Mouse (Mus musculus): ENCODE results near the gene Sort1. TPM values are rescaled to one million over a fixed set of nuclear protein-coding genes. Genes with fewer than 3 reads are reported as not detected.

Gene Sort1
- polyA plus RNA-seq, 1 experiment from 2014 or later: 16.6 TPM

DNA sequence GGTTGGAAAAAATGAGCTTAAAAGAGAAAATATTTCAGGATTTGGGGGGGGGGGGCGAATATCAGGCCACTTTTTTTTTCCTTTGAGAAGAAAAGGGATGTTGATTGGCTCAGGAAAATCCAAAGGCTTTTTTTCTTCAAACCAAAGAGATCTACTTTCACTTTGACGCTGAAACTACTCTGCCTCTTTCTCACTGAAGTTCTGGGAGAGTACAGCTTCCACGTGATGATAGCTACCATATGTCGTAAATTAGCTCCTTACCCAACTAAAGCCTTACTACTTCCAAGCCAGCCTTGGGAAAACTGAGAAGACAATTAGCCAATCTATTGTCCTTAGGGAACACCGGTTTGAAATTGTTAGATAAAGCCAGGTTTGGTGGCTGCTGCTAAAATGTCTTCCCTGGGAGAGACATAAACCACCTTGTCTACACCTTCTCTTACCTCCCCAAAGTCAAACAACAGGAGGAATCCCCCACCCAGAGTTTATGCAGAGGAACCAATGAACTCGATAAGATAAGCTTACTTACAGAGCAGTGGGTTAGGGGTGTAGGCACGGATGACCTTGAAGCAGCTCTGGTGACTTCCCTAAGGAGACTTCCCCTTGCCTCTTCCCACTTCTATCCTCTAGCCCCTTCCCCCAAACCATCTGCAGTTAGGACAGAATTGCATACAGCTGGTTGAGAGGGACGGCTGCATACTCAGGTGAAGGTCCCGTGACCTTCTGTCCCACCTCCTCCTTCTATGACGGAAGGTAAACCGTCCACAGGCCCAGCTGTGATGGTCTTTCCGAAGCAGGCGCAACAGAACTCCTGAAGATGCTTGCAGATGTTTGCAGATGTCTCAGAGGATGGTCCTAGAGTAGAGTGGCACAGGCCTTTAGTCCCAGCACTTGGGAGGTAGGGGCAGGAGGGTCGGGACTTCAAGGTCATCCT is 98.3 kb downstream of the Sort1 start:
- WGBS: 83% methylated on average over 14 of the region's 14 CpGs
- Histone ChIP-seq H3K4me2 (ENCODE audit: low read length) (peak overlapping the region; percentile 55; the same call in 1 of the 2 replicates), H3K27ac (ENCODE audit: low read depth, low read length) (no peak overlapping the region), H3K4me3 (ENCODE audit: low read depth, low read length) (no peak overlapping the region), H3K9ac (ENCODE audit: low read length) (0 out of 2 replicates have a peak overlapping the region, but pooled peaks have one; percentile 7), H3K27me3 (replicated peaks; ENCODE audit: control insufficient read depth, insufficient read depth, low read length) (no peaks in the 10 kb centered on the region), H3K9me3 (replicated peaks; ENCODE audit: control insufficient read depth, low read length) (no peaks in the 10 kb centered on the region), H3K36me3 (ENCODE audit: control insufficient read depth, insufficient read depth, low read length) (peaks cover 7% of the 10 kb centered on the region; the same call in 1 of the 2 replicates), H3K4me1 (ENCODE audit: control insufficient read depth, insufficient read depth, low read length) (peaks cover 19% of the 10 kb centered on the region)
- ATAC-seq (no peak), DNase-seq (ENCODE audit: low spot score) (no peak)

DNA sequence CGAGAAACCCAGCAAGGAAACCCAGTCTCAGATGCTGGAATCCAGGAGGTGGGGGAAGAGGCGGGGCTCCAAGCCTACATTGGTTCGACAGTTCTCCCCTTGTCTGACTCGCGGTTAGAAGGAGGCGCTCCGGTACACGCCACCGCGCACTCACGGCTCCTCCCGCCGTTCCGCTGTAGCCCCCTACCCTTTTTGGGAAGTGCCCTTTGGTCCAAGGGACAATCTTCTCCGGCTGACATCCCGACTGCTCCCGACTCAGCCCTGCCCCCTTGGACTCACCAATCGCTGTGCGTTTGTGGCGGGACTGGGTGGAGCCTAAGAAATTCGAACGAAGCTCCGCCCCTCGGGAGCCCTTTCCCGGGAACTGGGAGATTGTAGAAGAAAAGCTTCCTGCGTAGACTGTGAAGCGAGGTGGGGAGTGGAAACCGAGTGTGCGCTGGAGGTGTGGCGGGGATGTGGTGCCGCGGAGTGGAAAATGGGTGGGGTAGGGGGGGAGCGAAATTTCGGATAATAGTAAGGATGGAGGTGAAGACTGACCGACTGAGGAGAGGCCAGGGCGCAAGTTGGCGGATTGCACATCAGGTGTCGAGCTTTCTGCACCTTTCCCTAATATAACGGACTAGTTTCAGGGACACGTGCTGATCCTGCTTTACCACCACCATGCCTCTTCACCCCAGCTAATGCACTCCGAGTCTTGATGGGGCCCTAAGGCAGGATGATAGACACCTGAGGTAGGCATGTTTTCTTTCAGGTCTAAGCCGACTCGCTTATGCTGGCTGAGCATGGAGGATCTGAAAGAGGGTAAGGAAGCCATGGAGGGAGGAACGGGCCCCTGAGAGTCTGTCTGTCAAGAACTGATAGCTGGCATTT is 99.8 kb downstream of the Sort1 start, which contains the start of gene Psrc1:
Gene Psrc1 (plus strand): TSS at position 355 of the 870 bp plus-strand sequence.
- Histone ChIP-seq H3K4me1 (ENCODE audit: control insufficient read depth, insufficient read depth, low read length) (peaks cover 19% of the 10 kb centered on the region), H3K27me3 (replicated peaks; ENCODE audit: control insufficient read depth, insufficient read depth, low read length) (no peaks in the 10 kb centered on the region), H3K4me3 (ENCODE audit: low read depth, low read length) (peak within 1 kb of the TSS; percentile 48), H3K4me2 (ENCODE audit: low read length) (peak within 1 kb of the TSS; percentile 55), H3K9ac (ENCODE audit: low read length) (peak within 1 kb of the TSS; percentile 63), H3K27ac (ENCODE audit: low read depth, low read length) (0 out of 2 replicates have a peak within 1 kb of the TSS, but pooled peaks have one; percentile 58), H3K36me3 (ENCODE audit: control insufficient read depth, insufficient read depth, low read length) (peaks cover 7% of the 10 kb centered on the region; the same call in 1 of the 2 replicates), H3K9me3 (replicated peaks; ENCODE audit: control insufficient read depth, low read length) (no peaks in the 10 kb centered on the region)
- DNase-seq (ENCODE audit: low spot score) (peak; percentile 96), ATAC-seq (peak; percentile 94)
- WGBS: under 1% methylated on average over 44 of the region's 44 CpGs

DNA sequence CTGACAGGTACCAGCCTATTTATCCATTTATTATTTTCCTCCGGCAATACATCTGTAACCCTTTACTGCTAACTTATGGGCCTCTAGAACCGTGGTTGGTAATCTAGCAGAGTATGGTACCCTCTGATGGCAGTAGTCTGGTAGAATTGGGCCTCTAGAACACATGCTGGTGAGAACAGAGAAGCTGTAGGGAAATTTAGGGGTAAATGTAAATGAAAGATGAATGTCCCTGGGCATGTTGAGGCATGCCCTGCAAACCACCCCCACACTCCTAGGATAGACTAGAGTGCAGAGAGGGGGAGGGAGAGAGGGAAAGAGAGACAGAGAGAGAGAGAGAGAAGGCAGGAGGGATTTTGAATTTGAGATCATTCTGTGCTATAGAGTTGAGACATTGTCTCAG is 100.5 kb downstream of the Sort1 start:
- Histone ChIP-seq H3K4me1 (ENCODE audit: control insufficient read depth, insufficient read depth, low read length) (peaks cover 19% of the 10 kb centered on the region), H3K4me2 (ENCODE audit: low read length) (peak overlapping the region; percentile 55), H3K9ac (ENCODE audit: low read length) (peak overlapping the region; percentile 63), H3K9me3 (replicated peaks; ENCODE audit: control insufficient read depth, low read length) (no peaks in the 10 kb centered on the region), H3K27ac (ENCODE audit: low read depth, low read length) (no peak overlapping the region), H3K36me3 (ENCODE audit: control insufficient read depth, insufficient read depth, low read length) (peaks cover 7% of the 10 kb centered on the region; the same call in 1 of the 2 replicates), H3K4me3 (ENCODE audit: low read depth, low read length) (peak overlapping the region; percentile 48), H3K27me3 (replicated peaks; ENCODE audit: control insufficient read depth, insufficient read depth, low read length) (no peaks in the 10 kb centered on the region)
- ATAC-seq (no peak), DNase-seq (ENCODE audit: low spot score) (no peak)
- WGBS: 34% methylated on average over 2 of the region's 2 CpGs

DNA sequence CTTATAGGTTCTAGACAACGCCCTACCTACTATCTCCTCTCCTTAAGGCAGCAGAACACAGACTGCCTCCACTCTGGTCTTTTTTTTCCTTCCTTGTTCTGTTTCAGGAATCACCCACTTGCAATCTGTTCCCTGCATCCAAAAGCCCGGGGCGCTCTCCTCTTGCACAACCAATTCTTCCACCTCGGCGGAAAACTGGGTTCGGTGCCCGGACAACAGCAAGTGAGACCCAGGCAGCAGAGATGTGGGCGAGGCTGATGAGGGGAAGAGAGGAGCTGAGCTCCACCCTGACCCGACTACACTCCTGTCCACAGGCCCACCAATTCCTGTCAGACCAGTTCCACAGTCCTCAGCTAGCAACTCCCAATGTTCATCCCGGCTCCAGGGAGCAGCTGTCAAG is 102.3 kb downstream of the Sort1 start:
- Histone ChIP-seq H3K4me3 (ENCODE audit: low read depth, low read length) (no peak overlapping the region), H3K9ac (ENCODE audit: low read length) (no peak overlapping the region), H3K27me3 (replicated peaks; ENCODE audit: control insufficient read depth, insufficient read depth, low read length) (no peaks in the 10 kb centered on the region), H3K4me1 (ENCODE audit: control insufficient read depth, insufficient read depth, low read length) (peaks cover 19% of the 10 kb centered on the region), H3K4me2 (ENCODE audit: low read length) (no peak overlapping the region), H3K9me3 (replicated peaks; ENCODE audit: control insufficient read depth, low read length) (no peaks in the 10 kb centered on the region), H3K36me3 (ENCODE audit: control insufficient read depth, insufficient read depth, low read length) (peaks cover 7% of the 10 kb centered on the region; the same call in 1 of the 2 replicates), H3K27ac (ENCODE audit: low read depth, low read length) (no peak overlapping the region)
- DNase-seq (ENCODE audit: low spot score) (no peak), ATAC-seq (no peak)
- 96% methylated on average over 10 of the region's 10 CpGs for WGBS

DNA sequence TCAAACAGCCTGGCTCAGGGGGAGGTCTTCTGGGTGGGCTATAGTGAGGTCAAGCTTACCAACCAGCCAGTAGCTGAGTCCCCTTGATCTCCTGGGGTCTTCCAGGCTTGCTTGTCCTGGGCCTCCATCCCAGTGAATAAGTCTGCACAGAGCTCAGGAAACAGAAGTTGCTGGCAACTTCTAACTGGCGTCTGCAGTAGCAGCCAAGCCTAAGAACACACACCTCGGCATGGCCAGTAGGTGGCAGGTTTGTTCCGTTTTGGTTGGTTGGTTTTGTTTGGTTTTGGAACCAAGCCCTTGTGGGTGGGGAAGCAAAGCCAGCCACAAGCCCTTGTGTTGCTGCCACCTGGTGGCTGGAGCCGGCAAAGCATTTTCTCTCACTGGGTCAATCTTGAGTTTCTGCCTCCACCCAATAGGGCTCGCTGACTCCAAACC is 105.2 kb downstream of the Sort1 start:
- Histone ChIP-seq H3K27me3 (replicated peaks; ENCODE audit: control insufficient read depth, insufficient read depth, low read length) (no peaks in the 10 kb centered on the region), H3K4me3 (ENCODE audit: low read depth, low read length) (no peak overlapping the region), H3K9ac (ENCODE audit: low read length) (no peak overlapping the region), H3K4me1 (ENCODE audit: control insufficient read depth, insufficient read depth, low read length) (peaks cover 11% of the 10 kb centered on the region), H3K9me3 (replicated peaks; ENCODE audit: control insufficient read depth, low read length) (no peaks in the 10 kb centered on the region), H3K4me2 (ENCODE audit: low read length) (no peak overlapping the region), H3K27ac (ENCODE audit: low read depth, low read length) (peak overlapping the region; percentile 36; the same call in 1 of the 2 replicates), H3K36me3 (ENCODE audit: control insufficient read depth, insufficient read depth, low read length) (peaks cover 34% of the 10 kb centered on the region)
- ATAC-seq: peak; percentile 86
- under 1% methylated on average over 5 of the region's 5 CpGs for WGBS
- peak; percentile 98 for DNase-seq (ENCODE audit: low spot score)

DNA sequence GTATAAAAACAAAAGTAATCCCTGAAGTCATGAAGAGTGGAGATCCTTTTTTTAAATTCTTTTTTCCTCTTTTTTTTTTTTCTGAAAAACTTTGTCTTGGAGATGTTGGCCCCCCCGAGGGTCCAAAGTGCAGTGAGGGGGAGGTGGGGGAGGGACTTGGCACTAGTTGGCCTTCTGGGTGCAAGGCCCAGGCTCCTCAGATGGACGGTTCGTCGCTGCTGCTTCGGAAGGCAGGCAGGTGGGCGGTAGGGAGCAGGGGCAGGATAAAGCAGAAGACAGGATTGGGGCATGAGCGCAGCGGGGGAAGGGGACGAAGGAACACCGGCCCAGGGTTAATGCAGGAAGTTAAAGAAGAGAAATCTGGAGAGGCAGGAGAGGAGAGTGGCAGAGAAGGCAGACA is 108.4 kb downstream of the Sort1 start:
- H3K36me3 ChIP-seq (ENCODE audit: control insufficient read depth, insufficient read depth, low read length): peaks cover 59% of the 10 kb centered on the region
- no peak for ATAC-seq
- H3K4me1 ChIP-seq (ENCODE audit: control insufficient read depth, insufficient read depth, low read length): no peaks in the 10 kb centered on the region
- H3K4me2 ChIP-seq (ENCODE audit: low read length): no peak overlapping the region
- 15% methylated on average over 10 of the region's 10 CpGs for WGBS
- H3K27ac ChIP-seq (ENCODE audit: low read depth, low read length): no peak overlapping the region
- DNase-seq (ENCODE audit: low spot score): no peak
- H3K27me3 ChIP-seq (replicated peaks; ENCODE audit: control insufficient read depth, insufficient read depth, low read length): no peaks in the 10 kb centered on the region
- H3K9ac ChIP-seq (ENCODE audit: low read length): no peak overlapping the region
- H3K4me3 ChIP-seq (ENCODE audit: low read depth, low read length): no peak overlapping the region
- no peaks in the 10 kb centered on the region for H3K9me3 ChIP-seq (replicated peaks; ENCODE audit: control insufficient read depth, low read length)

DNA sequence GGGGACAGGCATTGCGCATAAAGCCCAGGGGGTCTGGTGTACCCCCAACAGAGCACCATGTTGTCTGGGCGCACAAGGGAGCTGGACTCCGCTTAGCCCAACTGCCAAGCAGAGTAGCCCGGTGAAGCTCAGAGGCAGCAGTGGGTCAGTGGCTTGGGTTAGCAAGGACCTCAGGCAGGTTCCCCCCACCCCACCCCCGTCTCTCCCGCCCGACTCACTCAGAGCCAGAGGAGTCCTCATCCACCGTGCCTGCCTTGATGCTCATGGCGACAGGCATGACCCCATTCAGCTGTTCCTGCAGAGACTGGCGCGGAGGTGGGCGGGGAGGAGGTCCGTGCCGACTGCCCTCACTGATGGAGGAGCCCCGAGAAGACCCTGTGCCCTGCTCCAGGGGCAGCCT is 108.9 kb downstream of the Sort1 start:
- H3K27me3 ChIP-seq (replicated peaks; ENCODE audit: control insufficient read depth, insufficient read depth, low read length): no peaks in the 10 kb centered on the region
- WGBS: 45% methylated on average over 15 of the region's 15 CpGs
- H3K27ac ChIP-seq (ENCODE audit: low read depth, low read length): no peak overlapping the region
- H3K4me3 ChIP-seq (ENCODE audit: low read depth, low read length): no peak overlapping the region
- peaks cover 63% of the 10 kb centered on the region for H3K36me3 ChIP-seq (ENCODE audit: control insufficient read depth, insufficient read depth, low read length)
- no peak overlapping the region for H3K9ac ChIP-seq (ENCODE audit: low read length)
- no peaks in the 10 kb centered on the region for H3K9me3 ChIP-seq (replicated peaks; ENCODE audit: control insufficient read depth, low read length)
- H3K4me2 ChIP-seq (ENCODE audit: low read length): no peak overlapping the region
- ATAC-seq: no peak
- no peaks in the 10 kb centered on the region for H3K4me1 ChIP-seq (ENCODE audit: control insufficient read depth, insufficient read depth, low read length)
- no peak for DNase-seq (ENCODE audit: low spot score)

DNA sequence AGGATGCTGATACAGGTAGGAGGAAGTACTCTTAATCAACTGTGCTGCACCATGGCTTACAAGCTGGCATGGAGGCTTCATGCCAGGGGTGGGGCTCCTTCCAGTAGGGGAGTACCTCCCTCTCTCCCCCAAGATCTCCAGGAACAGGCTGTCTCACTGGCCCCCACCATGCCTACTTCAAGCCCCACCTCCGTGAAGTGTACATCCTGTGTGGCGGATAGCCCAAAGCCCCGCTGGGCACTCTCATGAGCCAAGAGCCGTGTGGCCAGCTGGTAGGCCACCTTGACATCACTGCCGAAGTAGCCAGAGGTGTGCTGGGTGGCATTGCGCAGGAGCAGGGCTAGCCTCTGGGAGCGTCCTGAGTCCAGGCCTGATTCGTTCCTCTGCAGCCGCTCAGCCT is 114.4 kb downstream of the Sort1 start:
- Histone ChIP-seq H3K4me2 (ENCODE audit: low read length) (no peak overlapping the region), H3K27me3 (replicated peaks; ENCODE audit: control insufficient read depth, insufficient read depth, low read length) (no peaks in the 10 kb centered on the region), H3K4me1 (ENCODE audit: control insufficient read depth, insufficient read depth, low read length) (peaks cover 2% of the 10 kb centered on the region; the same call in 1 of the 2 replicates), H3K9me3 (replicated peaks; ENCODE audit: control insufficient read depth, low read length) (no peaks in the 10 kb centered on the region), H3K27ac (ENCODE audit: low read depth, low read length) (no peak overlapping the region), H3K9ac (ENCODE audit: low read length) (no peak overlapping the region), H3K4me3 (ENCODE audit: low read depth, low read length) (no peak overlapping the region), H3K36me3 (ENCODE audit: control insufficient read depth, insufficient read depth, low read length) (peaks cover 100% of the 10 kb centered on the region)
- no peak for DNase-seq (ENCODE audit: low spot score)
- 93% methylated on average over 9 of the region's 9 CpGs for WGBS
- no peak for ATAC-seq

Data from forebrain, embryonic 14.5 days (tissue).